Mouse (Mus musculus) CH12.LX (cell line): ENCODE results near the gene Ercc8.

Experiments used
- CTCF ChIP-seq, 2 experiments: IDR thresholded peaks in 1 of 2; conservative IDR thresholded peaks in 1 of 2; 2 replicates each; pipeline ENCODE4 v1.5.1; 2011 to 2012; ENCODE audit warnings: low read depth in 2 of 2, low read length in 2 of 2, improper control_type of control experiment in 1 of 2, inconsistent platforms in 1 of 2, mild to moderate bottlenecking in 1 of 2, moderate library complexity in 1 of 2
- E2F4 ChIP-seq: IDR thresholded peaks from 2 replicates; pipeline ENCODE4 v1.6.1; 2011; ENCODE audit warnings: low read depth, low read length, improper control_type of control experiment; ENCODE audit not compliant: insufficient replicate concordance
- HCFC1 ChIP-seq: IDR thresholded peaks from 2 replicates; pipeline ENCODE4 v1.6.1; 2012; ENCODE audit warnings: low read depth, mild to moderate bottlenecking, inconsistent platforms, low read length, improper control_type of control experiment
- MEF2A ChIP-seq: IDR thresholded peaks from 2 replicates; pipeline ENCODE4 v1.6.1; 2014; ENCODE audit warnings: low read depth, mild to moderate bottlenecking, inconsistent platforms, low read length, improper control_type of control experiment, borderline replicate concordance

GRCm38 (mm10) chr13:108185530-108185929 lies 27.0 kb downstream of the Ercc8 start:
- TF ChIP-seq CTCF (conservative IDR thresholded peaks at IDR 0.05 in 1 of 2, IDR thresholded peaks at IDR 0.05 in 1 of 2; ENCODE audit: low read depth in 2 of 2, low read length in 2 of 2) (no peak), HCFC1 (no peak), MEF2A (no peak), E2F4 (no peak)
